Mouse (Mus musculus): Measurements from ENCODE around the gene Mthfd1l.
"Not testable (repeated sequence)": the region's sequence is repeated elsewhere in the genome, so short reads cannot be mapped to it uniquely, and the experiment has no call there.

Gene Mthfd1l

GRCm38 (mm10) chr10:4117091-4117490 lies 144.2 kb downstream of the Mthfd1l start:
- no peak for DNase-seq (ENCODE audit: low read depth, low spot score)

GRCm38 (mm10) chr10:4119287-4119686 lies 146.4 kb downstream of the Mthfd1l start:
- no peak for DNase-seq (ENCODE audit: low read depth, low spot score)

GRCm38 (mm10) chr10:4120708-4121107 lies 147.8 kb downstream of the Mthfd1l start:
- DNase-seq (ENCODE audit: low read depth, low spot score) = no peak

GRCm38 (mm10) chr10:4121197-4121596 lies 148.3 kb downstream of the Mthfd1l start:
- DNase-seq (ENCODE audit: low read depth, low spot score) = no peak

- not testable (repeated sequence) for DNase-seq (ENCODE audit: low read depth, low spot score)
Measured at GRCm38 (mm10) chr10:4123280-4123945, 150.5 kb downstream of the Mthfd1l start.

- no peak for DNase-seq (ENCODE audit: low read depth, low spot score)
Measured at GRCm38 (mm10) chr10:4124148-4124547, 151.2 kb downstream of the Mthfd1l start.

GRCm38 (mm10) chr10:4125232-4125631 lies 152.3 kb downstream of the Mthfd1l start:
- DNase-seq (ENCODE audit: low read depth, low spot score) = no peak

GRCm38 (mm10) chr10:4126335-4127012 lies 153.6 kb downstream of the Mthfd1l start:
- no peak for DNase-seq (ENCODE audit: low read depth, low spot score)

- DNase-seq (ENCODE audit: low read depth, low spot score) = no peak
Measured at GRCm38 (mm10) chr10:4128411-4128810, 155.5 kb downstream of the Mthfd1l start.

GRCm38 (mm10) chr10:4128915-4129314 lies 156.0 kb downstream of the Mthfd1l start:
- no peak for DNase-seq (ENCODE audit: low read depth, low spot score)

- DNase-seq (ENCODE audit: low read depth, low spot score) = no peak
Measured at GRCm38 (mm10) chr10:4129461-4129860, 156.5 kb downstream of the Mthfd1l start.

GRCm38 (mm10) chr10:4130034-4130607 lies 157.2 kb downstream of the Mthfd1l start:
- no peak for DNase-seq (ENCODE audit: low read depth, low spot score)

- no peak for DNase-seq (ENCODE audit: low read depth, low spot score)
Measured at GRCm38 (mm10) chr10:4132735-4133134, 159.8 kb downstream of the Mthfd1l start.

GRCm38 (mm10) chr10:4135100-4135764 lies 162.3 kb downstream of the Mthfd1l start:
- DNase-seq (ENCODE audit: low read depth, low spot score) = no peak

GRCm38 (mm10) chr10:4139531-4139930 lies 166.6 kb downstream of the Mthfd1l start:
- no peak for DNase-seq (ENCODE audit: low read depth, low spot score)

- DNase-seq (ENCODE audit: low read depth, low spot score) = no peak
Measured at GRCm38 (mm10) chr10:4141689-4142088, 168.8 kb downstream of the Mthfd1l start.

- no peak for DNase-seq (ENCODE audit: low read depth, low spot score)
Measured at GRCm38 (mm10) chr10:4142816-4143215, 169.9 kb downstream of the Mthfd1l start.

- DNase-seq (ENCODE audit: low read depth, low spot score) = no peak
Measured at GRCm38 (mm10) chr10:4143381-4143780, 170.5 kb downstream of the Mthfd1l start.

GRCm38 (mm10) chr10:4145080-4145807 lies 172.3 kb downstream of the Mthfd1l start:
- DNase-seq (ENCODE audit: low read depth, low spot score) = no peak

- no peak for DNase-seq (ENCODE audit: low read depth, low spot score)
Measured at GRCm38 (mm10) chr10:4146947-4147346, 174.0 kb downstream of the Mthfd1l start.

GRCm38 (mm10) chr10:4151159-4151558 lies 178.2 kb downstream of the Mthfd1l start:
- DNase-seq (ENCODE audit: low read depth, low spot score) = no peak
